Mouse (Mus musculus) ES-Bruce4 (cell line): ENCODE data around the gene Gm11084.

ENCODE experiments used
- CTCF ChIP-seq: IDR thresholded peaks from one replicate; pipeline ENCODE4 v1.8.1; 2011; ENCODE audit warnings: low read depth, low read length
- EP300 ChIP-seq: IDR thresholded peaks from 2 replicates; pipeline ENCODE4 v1.6.1; 2011; ENCODE audit warnings: low read depth, low read length; ENCODE audit not compliant: insufficient read depth
- POLR2A ChIP-seq: IDR thresholded peaks from one replicate; pipeline ENCODE4 v1.8.1; 2011; ENCODE audit warnings: low read length; ENCODE audit not compliant: insufficient read depth

- TF ChIP-seq CTCF (no peak), POLR2A (no peak), EP300 (no peak)
These were observed 8.0 kb downstream of the Gm11084 start for GRCm38 (mm10) chr2:72978473-72978872.
